Mouse (Mus musculus): ENCODE measurements around the gene Fzd1.

Fzd1 gene

GRCm38 (mm10) chr5:4757902-4758301 lies at the start of gene Fzd1:
TSS of gene Fzd1 (minus strand) at chr5:4758035.
- DNase-seq (ENCODE audit: low spot score) = peak; percentile 95

- no peak for DNase-seq (ENCODE audit: low spot score)
Observed at GRCm38 (mm10) chr5:4805228-4805627, 47.4 kb upstream of the Fzd1 start.

GRCm38 (mm10) chr5:4803708-4804107 lies 45.9 kb upstream of the Fzd1 start:
- no peak for DNase-seq (ENCODE audit: low spot score)

GRCm38 (mm10) chr5:4801971-4802370 lies 44.1 kb upstream of the Fzd1 start:
- no peak for DNase-seq (ENCODE audit: low spot score)

GRCm38 (mm10) chr5:4801096-4801850 lies 43.4 kb upstream of the Fzd1 start:
- DNase-seq (ENCODE audit: low spot score) = no peak

GRCm38 (mm10) chr5:4791219-4791618 lies 33.4 kb upstream of the Fzd1 start:
- DNase-seq (ENCODE audit: low spot score) = no peak

- DNase-seq (ENCODE audit: low spot score) = no peak
Observed at GRCm38 (mm10) chr5:4790265-4790664, 32.4 kb upstream of the Fzd1 start.

GRCm38 (mm10) chr5:4788484-4788883 lies 30.6 kb upstream of the Fzd1 start:
- no peak for DNase-seq (ENCODE audit: low spot score)

- no peak for DNase-seq (ENCODE audit: low spot score)
Observed at GRCm38 (mm10) chr5:4786816-4787215, 29.0 kb upstream of the Fzd1 start.

GRCm38 (mm10) chr5:4778274-4778673 lies 20.4 kb upstream of the Fzd1 start:
- DNase-seq (ENCODE audit: low spot score) = no peak

- no peak for DNase-seq (ENCODE audit: low spot score)
Observed at GRCm38 (mm10) chr5:4776495-4776894, 18.7 kb upstream of the Fzd1 start.

GRCm38 (mm10) chr5:4773090-4773772 lies 15.4 kb upstream of the Fzd1 start:
- no peak for DNase-seq (ENCODE audit: low spot score)

- no peak for DNase-seq (ENCODE audit: low spot score)
Observed at GRCm38 (mm10) chr5:4770609-4771008, 12.8 kb upstream of the Fzd1 start.

- DNase-seq (ENCODE audit: low spot score) = no peak
Observed at GRCm38 (mm10) chr5:4767896-4768295, 10.1 kb upstream of the Fzd1 start.

- no peak for DNase-seq (ENCODE audit: low spot score)
Observed at GRCm38 (mm10) chr5:4766719-4767118, 8.9 kb upstream of the Fzd1 start.

GRCm38 (mm10) chr5:4761891-4762290 lies 4.1 kb upstream of the Fzd1 start:
- DNase-seq (ENCODE audit: low spot score) = no peak

GRCm38 (mm10) chr5:4758331-4759080 lies 671 bp upstream of the Fzd1 start:
- DNase-seq (ENCODE audit: low spot score) = no peak

- peak; percentile 50 for DNase-seq (ENCODE audit: low spot score)
Observed at GRCm38 (mm10) chr5:4756871-4757711, 744 bp downstream of the Fzd1 start.

- DNase-seq (ENCODE audit: low spot score) = peak; percentile 18
Observed at GRCm38 (mm10) chr5:4756001-4756681, 1.7 kb downstream of the Fzd1 start.

- DNase-seq (ENCODE audit: low spot score) = no peak
Observed at GRCm38 (mm10) chr5:4755326-4755725, 2.5 kb downstream of the Fzd1 start.

GRCm38 (mm10) chr5:4754701-4755281 lies 3.0 kb downstream of the Fzd1 start:
- no peak for DNase-seq (ENCODE audit: low spot score)
